8 mouse cellular contexts compared by ENCODE assay signal in the genomic region with DNA sequence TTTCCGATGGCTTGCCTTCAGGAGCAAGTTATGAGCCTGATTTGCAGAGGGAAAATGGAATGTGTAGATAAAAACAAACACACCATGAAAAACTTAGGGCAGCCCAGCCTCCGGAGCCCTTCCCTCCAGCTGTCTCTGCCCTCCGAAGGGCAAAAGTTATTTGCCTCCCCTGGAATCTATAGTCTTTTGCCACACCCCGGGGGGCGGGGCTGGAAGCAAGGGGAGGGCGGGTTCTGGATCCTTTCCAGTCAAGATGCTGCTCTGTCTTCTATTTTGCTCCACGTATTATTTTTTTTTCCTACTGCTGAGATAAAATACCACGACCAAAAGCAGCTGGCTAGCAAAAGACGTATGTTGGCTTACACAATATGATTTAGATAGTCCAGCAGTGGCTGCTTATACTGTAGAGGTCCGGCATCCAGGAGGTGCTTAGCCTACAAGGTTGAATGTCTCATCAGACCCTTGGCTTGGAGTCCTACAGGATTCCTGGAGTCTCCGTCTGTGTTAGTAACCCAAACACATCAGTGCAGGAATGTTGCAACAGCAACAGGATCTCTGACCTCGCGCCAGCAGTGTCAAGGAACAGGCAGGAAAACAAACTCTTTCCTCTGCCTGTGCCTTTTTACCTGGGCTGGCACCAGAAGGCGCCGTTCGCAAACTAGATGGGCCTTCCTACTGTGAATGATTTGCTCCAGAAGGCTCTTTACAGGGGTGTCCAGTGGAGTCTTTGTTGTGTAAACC. TPM values are rescaled to one million over a fixed set of nuclear protein-coding genes. Genes with fewer than 3 reads are reported as not detected.
DNase-seq lines count a peak whose midpoint lies in the region; ATAC-seq lines count a peak whose summit lies in the region.

No protein-coding gene starts in this region.

- H3K4me2 ChIP-seq in forebrain, embryonic 13.5 days: peak overlapping the region; percentile 28
- peak overlapping the region; percentile 37 for H3K4me2 ChIP-seq in limb, embryonic 15.5 days

- WGBS in forebrain, embryonic 13.5 days: 8% methylated on average over 16 of the region's 16 CpGs
- WGBS in limb, embryonic 15.5 days: 6% methylated on average over 16 of the region's 16 CpGs

- H3K4me1 ChIP-seq in forebrain, embryonic 13.5 days: peaks cover 13% of the 10 kb centered on the region
- H3K4me1 ChIP-seq in limb, embryonic 15.5 days: peaks cover 11% of the 10 kb centered on the region

- H3K9ac ChIP-seq in forebrain, embryonic 13.5 days: no peak overlapping the region
- H3K9ac ChIP-seq in limb, embryonic 15.5 days: no peak overlapping the region

- no peak for ATAC-seq in forebrain, embryonic 13.5 days
- ATAC-seq in limb, embryonic 15.5 days (ENCODE audit: insufficient number of reproducible peaks, low FRiP score, low TSS enrichment, low read depth): no peak

- H3K27ac ChIP-seq in forebrain, embryonic 13.5 days: no peak overlapping the region; the same call in 1 of the 2 replicates
- no peak overlapping the region for H3K27ac ChIP-seq in limb, embryonic 15.5 days

- peak; percentile 11 for DNase-seq in ovary, adult 18-20 months (ENCODE audit: low spot score)
- no peak for DNase-seq in ovary, postnatal 10 days (ENCODE audit: low spot score)
- DNase-seq in neural tube, embryonic 10.5 days (ENCODE audit: extremely low spot score, low spot score): peak; percentile 32
- DNase-seq in spleen, adult 18-20 months: no peak
- no peak for DNase-seq in layer of hippocampus, adult 9-11 months
- no peak for DNase-seq in B cell, adult 2 months

- no peaks in the 10 kb centered on the region for H3K9me3 ChIP-seq in forebrain, embryonic 13.5 days (replicated peaks)
- no peaks in the 10 kb centered on the region for H3K9me3 ChIP-seq in limb, embryonic 15.5 days

- no peak overlapping the region for H3K4me3 ChIP-seq in forebrain, embryonic 13.5 days
- no peak overlapping the region for H3K4me3 ChIP-seq in limb, embryonic 15.5 days

- H3K27me3 ChIP-seq in forebrain, embryonic 13.5 days: peaks cover 26% of the 10 kb centered on the region; the same call in 1 of the 2 replicates
- no peaks in the 10 kb centered on the region for H3K27me3 ChIP-seq in limb, embryonic 15.5 days

- no peaks in the 10 kb centered on the region for H3K36me3 ChIP-seq in forebrain, embryonic 13.5 days (ENCODE audit: poor library complexity, severe bottlenecking)
- no peaks in the 10 kb centered on the region for H3K36me3 ChIP-seq in limb, embryonic 15.5 days

RNA-seq across cellular contexts. Expression of gene Kctd3, which starts 5.4 kb away (rescaled TPM):
- 31.8 and 34.4 TPM in 2 replicates for polyA plus RNA-seq in forebrain, embryonic 13.5 days (2015; fragmentation: Nextera tagmentation; extraction: Ambion mirVana)
- polyA plus RNA-seq in limb, embryonic 15.5 days (2015; fragmentation: Nextera tagmentation; extraction: Ambion mirVana): 26.0 and 29.6 TPM in 2 replicates

Comparison
In these comparisons a context has a peak if more than half of its experiments do, and no peak if none do; other contexts are left out.
1. DNase-seq: peak in ovary, adult 18-20 months (single experiment) and neural tube, embryonic 10.5 days (single experiment); none in ovary, postnatal 10 days (single experiment), spleen, adult 18-20 months (0 of 2), layer of hippocampus, adult 9-11 months (single experiment) and B cell, adult 2 months (0 of 2).